Mouse (Mus musculus) liver, embryonic 14.5 days (tissue): ENCODE measurements around the gene Dclre1c. TPM values are rescaled to one million over a fixed set of nuclear protein-coding genes. Genes with fewer than 3 reads are reported as not detected.
"Not testable (repeated sequence)": the region's sequence is repeated elsewhere in the genome, so short reads cannot be mapped to it uniquely, and the experiment has no call there.

Source experiments
- ATAC-seq: fragments of 200-750 bp; cut with Nextera tagmentation; 2 replicates; pipeline ENCODE4 v1.8.0; 2017; ENCODE audit warnings: moderate number of reproducible peaks, mild to moderate bottlenecking, moderate library complexity; ENCODE audit not compliant: insufficient read depth
- DNase-seq, 3 experiments: peaks; one replicate each; pipeline ENCODE4 v3.0.0-alpha.2; 2012 to 2013; ENCODE audit warnings: low read depth in 3 of 3, low spot score in 3 of 3
- H3K27ac ChIP-seq: fragments of 300-500 bp; sonication (generic); 2 replicates; pipeline ENCODE4 v1.5.1; 2014; ENCODE audit warnings: moderate library complexity, mild to moderate bottlenecking, control low read depth, inconsistent platforms
- H3K27me3 ChIP-seq: fragments of 300-500 bp; sonication (generic); 2 replicates; pipeline ENCODE4 v1.6.1; 2014; ENCODE audit warnings: mild to moderate bottlenecking, low read length, moderate library complexity; ENCODE audit not compliant: control insufficient read depth, insufficient read depth
- H3K36me3 ChIP-seq: fragments of 300-500 bp; sonication (generic); replicated peaks from 2 replicates; pipeline ENCODE4 v1.6.1; 2014; ENCODE audit warnings: low read depth; ENCODE audit not compliant: control insufficient read depth, insufficient read depth
- H3K4me1 ChIP-seq, 2 experiments: fragments of 200-500 bp in 1 of 2; fragments of 300-500 bp in 1 of 2; sonication (generic) in 1 of 2; replicated peaks; 2 replicates each; pipeline ENCODE4 v1.6.1; 2012 to 2014; ENCODE audit warnings: antibody characterized with exemption in 1 of 2, inconsistent platforms in 1 of 2, low read length in 1 of 2; ENCODE audit not compliant: control insufficient read depth in 2 of 2, insufficient read depth in 2 of 2
- H3K4me2 ChIP-seq: fragments of 300-500 bp; sonication (generic); 2 replicates; pipeline ENCODE4 v1.6.1; 2014; ENCODE audit warnings: low read depth, mild to moderate bottlenecking, control low read depth, moderate library complexity
- H3K4me3 ChIP-seq, 2 experiments: fragments of 200-500 bp in 1 of 2; fragments of 300-500 bp in 1 of 2; sonication (generic) in 1 of 2; 2 replicates each; pipeline ENCODE4 v1.5.1; 2012 to 2014; ENCODE audit warnings: low read depth in 2 of 2, low read length in 2 of 2, mild to moderate bottlenecking in 2 of 2, control low read depth in 1 of 2, inconsistent platforms in 1 of 2, moderate library complexity in 1 of 2; ENCODE audit not compliant: insufficient read depth in 1 of 2
- H3K9ac ChIP-seq: fragments of 300-500 bp; sonication (generic); replicated peaks from 2 replicates; pipeline ENCODE4 v1.6.1; 2014; ENCODE audit warnings: mild to moderate bottlenecking, control low read depth, moderate library complexity
- H3K9me3 ChIP-seq: fragments of 300-500 bp; sonication (generic); 2 replicates; pipeline ENCODE4 v1.6.1; 2016; ENCODE audit warnings: low read length, mixed read lengths; ENCODE audit not compliant: control insufficient read depth
- CTCF ChIP-seq: IDR thresholded peaks from 2 replicates; pipeline ENCODE4 v1.5.1; 2016; ENCODE audit warnings: antibody characterized with exemption, low read depth, control low read depth
- EP300 ChIP-seq: IDR thresholded peaks from 2 replicates; pipeline ENCODE4 v1.6.1; 2016; ENCODE audit warnings: antibody characterized with exemption, low read depth
- WGBS: fragments of 180-500 bp; shearing (Covaris S2); extraction: QIAGEN DNeasy Blood & Tissue Kit; methylation state at CpG from one replicate; pipeline ENCODE4 v1.1.7; 2014; ENCODE audit not compliant: insufficient replicate concordance; 5-methylcytosine and 5-hydroxymethylcytosine counted together
- polyA plus RNA-seq, 2 experiments: library from polyadenylated mRNA; depleted of rRNA in 1 of 2; stranded (reverse) in 1 of 2; unstranded in 1 of 2; fragments of >200 nt; fragmentation: Nextera tagmentation in 1 of 2; extraction: Ambion mirVana in 1 of 2; gene quantifications; 2 replicates each; pipeline versions ENCODE4 v1.2.1 to v1.2.3; 2012 to 2014

The Dclre1c gene
- polyA plus RNA-seq (2012; rRNA removed), result 3.8 and 4.6 TPM in 2 replicates
- polyA plus RNA-seq (2014; fragmentation: Nextera tagmentation; extraction: Ambion mirVana), result 3.0 and 4.5 TPM in 2 replicates

DNA sequence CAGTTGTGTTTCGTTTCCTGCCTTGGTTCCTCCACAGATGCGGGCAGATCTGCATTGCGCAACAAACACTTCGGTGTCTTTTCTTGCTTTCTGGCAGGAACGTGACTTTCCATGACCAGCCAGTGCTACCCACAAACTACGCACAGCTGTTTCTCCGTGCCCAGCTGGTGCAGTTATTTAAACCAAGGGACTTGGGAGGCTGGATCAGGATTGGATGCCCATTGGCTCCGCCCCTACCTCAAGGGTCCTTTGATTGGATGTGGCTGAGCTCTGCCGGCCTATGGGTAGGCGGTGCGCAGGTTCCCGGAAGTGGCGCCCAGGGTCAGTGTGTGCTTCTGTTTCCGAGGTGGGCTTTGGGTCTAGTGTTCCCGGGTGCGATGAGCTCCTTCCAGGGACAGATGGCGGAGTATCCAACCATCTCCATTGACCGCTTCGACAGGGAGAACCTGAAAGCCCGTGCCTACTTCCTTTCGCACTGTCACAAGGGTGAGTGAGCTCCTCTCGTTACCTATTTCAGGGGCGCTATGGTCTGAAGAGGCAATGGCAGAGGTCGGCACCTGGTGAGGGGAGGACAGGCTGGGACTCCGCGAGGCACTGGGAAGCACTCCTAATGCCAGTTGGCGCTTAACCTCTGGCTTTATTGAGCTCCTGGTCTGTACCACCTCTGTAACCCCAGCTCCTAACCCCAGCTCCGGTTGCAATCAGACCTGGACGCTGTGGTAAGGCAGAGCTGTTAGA is at the start of gene Dclre1c:
TSS of gene Dclre1c (plus strand) at position 291 of the 738 bp plus-strand sequence.
- no peaks in the 10 kb centered on the region for H3K36me3 ChIP-seq
- peak; percentile 99 for ATAC-seq

GRCm38 (mm10) chr2:3387105-3387860 is 36.6 kb upstream of the Dclre1c start:
- TF ChIP-seq CTCF (no peak), EP300 (no peak)
- Histone ChIP-seq H3K4me1 (no peaks in the 10 kb centered on the region), H3K27me3 (no peaks in the 10 kb centered on the region), H3K9ac (no peak overlapping the region), H3K27ac (no peak overlapping the region), H3K4me3 (no peak overlapping the region), H3K36me3 (no peaks in the 10 kb centered on the region), H3K4me2 (no peak overlapping the region), H3K9me3 (no peaks in the 10 kb centered on the region)
- ATAC-seq (no peak), DNase-seq (no peak)
- WGBS, result 52% methylated on average over 6 of the region's 6 CpGs

More for the DNA sequence above, at the start of gene Dclre1c:
- H3K9ac ChIP-seq, result peak within 1 kb of the TSS; percentile 63
- peak within 1 kb of the TSS; percentile 69 for H3K4me2 ChIP-seq
- H3K4me1 ChIP-seq, result peaks cover 3 to 7% of the 10 kb centered on the region in 2 experiments; a peak in 2 of 4 replicates
- H3K4me3 ChIP-seq, result peak within 1 kb of the TSS; percentile 75 to 88
- H3K9me3 ChIP-seq, result no peaks in the 10 kb centered on the region
- H3K27me3 ChIP-seq, result no peaks in the 10 kb centered on the region
- H3K27ac ChIP-seq, result peak within 1 kb of the TSS; percentile 12; the same call in 1 of the 2 replicates
- under 1% methylated on average over 29 of the region's 29 CpGs for WGBS
- TF ChIP-seq EP300 (no peak), CTCF (no peak)
- peak; percentile 84 to 92 (median 89) for DNase-seq

GRCm38 (mm10) chr2:3391945-3392344 is 32.0 kb upstream of the Dclre1c start:
- DNase-seq, result no peak
- WGBS, result 45% methylated on average over 2 of the region's 2 CpGs
- no peak overlapping the region for H3K9ac ChIP-seq
- no peak overlapping the region for H3K4me3 ChIP-seq
- H3K9me3 ChIP-seq, result no peaks in the 10 kb centered on the region
- no peak for ATAC-seq
- TF ChIP-seq CTCF, result no peak
- no peak for TF ChIP-seq EP300
- no peaks in the 10 kb centered on the region for H3K4me1 ChIP-seq
- H3K4me2 ChIP-seq, result no peak overlapping the region
- no peaks in the 10 kb centered on the region for H3K27me3 ChIP-seq
- no peak overlapping the region for H3K27ac ChIP-seq
- H3K36me3 ChIP-seq, result no peaks in the 10 kb centered on the region

DNA sequence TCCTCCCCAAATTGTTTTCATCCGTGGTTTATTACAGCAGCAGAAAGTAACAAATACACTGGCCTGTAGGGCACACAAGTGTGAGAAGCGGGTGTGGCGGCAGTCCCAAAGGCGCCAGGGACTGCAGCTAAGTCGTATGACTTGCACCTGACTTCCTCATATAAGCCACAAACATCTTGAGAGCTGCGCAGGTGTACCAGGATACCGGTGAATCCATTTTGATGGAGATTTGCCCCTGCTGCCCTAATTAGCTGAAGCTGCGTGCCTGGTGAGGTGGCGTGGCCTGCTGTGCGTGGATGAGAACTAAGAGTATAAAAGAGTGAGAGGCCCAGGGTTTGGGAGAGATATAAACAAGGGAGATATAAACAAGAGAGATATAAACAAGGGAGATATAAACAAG is 26.8 kb upstream of the Dclre1c start, which contains the start of gene Olah:
TSS of gene Olah (minus strand) at position 101 of the 400 bp plus-strand sequence.
- H3K9ac ChIP-seq, H3K4me3 ChIP-seq, H3K9me3 ChIP-seq, H3K4me1 ChIP-seq, H3K27ac ChIP-seq, H3K36me3 ChIP-seq, H3K4me2 ChIP-seq, ATAC-seq, H3K27me3 ChIP-seq, DNase-seq: not testable (repeated sequence)
- whole genome bisulfite sequencing, result 53% methylated on average over 10 of the region's 10 CpGs

- DNase-seq (no peak), ATAC-seq (no peak)
- 59% methylated on average over 4 of the region's 4 CpGs for WGBS
- Histone ChIP-seq H3K27ac (no peak overlapping the region), H3K4me2 (no peak overlapping the region), H3K4me1 (no peaks in the 10 kb centered on the region), H3K9me3 (no peaks in the 10 kb centered on the region), H3K9ac (no peak overlapping the region), H3K36me3 (no peaks in the 10 kb centered on the region), H3K4me3 (no peak overlapping the region), H3K27me3 (no peaks in the 10 kb centered on the region)
- no peak for TF ChIP-seq CTCF
- no peak for TF ChIP-seq EP300
Measured at GRCm38 (mm10) chr2:3405981-3406380, 17.9 kb upstream of the Dclre1c start.
